Mouse (Mus musculus): ENCODE results near the gene Fndc9. TPM values are rescaled to one million over a fixed set of nuclear protein-coding genes. Genes with fewer than 3 reads are reported as not detected.

The Fndc9 gene
- total RNA-seq, 2 experiments from 2014 or later = not detected

DNA sequence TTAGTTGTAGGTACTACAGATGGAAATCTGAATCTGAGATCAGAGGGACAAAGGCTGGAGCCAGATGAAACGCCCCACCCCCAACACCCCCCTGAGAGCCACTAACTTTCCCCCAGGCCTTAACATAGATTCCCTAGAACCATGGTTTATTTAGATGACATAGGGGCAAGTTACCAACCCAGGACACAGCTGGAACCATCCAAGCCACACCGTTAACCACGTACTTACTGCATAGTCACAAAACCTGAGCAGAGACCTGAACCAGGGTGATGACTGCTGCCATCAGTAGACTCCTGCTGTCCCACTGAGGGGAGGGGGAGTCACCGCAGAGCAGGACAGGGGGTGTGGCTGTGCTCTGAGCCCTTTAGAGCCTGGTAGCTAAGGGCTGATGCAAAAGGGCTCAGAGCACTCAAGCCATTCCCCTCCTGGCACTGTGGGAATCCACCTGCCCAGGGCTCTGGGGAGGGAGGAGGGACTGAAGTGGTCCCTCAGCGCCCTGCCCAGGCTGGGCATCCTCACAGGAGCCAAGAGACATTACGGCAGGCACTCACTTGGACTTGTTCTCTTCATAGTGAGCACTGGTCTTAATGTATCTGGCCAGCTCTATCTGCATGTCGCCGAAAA lies 36.8 kb downstream of the Fndc9 start:
- ATAC-seq (replicated peaks; ENCODE audit: low FRiP score, poor library complexity, severe bottlenecking) = no peak

GRCm38 (mm10) chr11:46273969-46274368 lies 38.6 kb downstream of the Fndc9 start:
- ATAC-seq (replicated peaks; ENCODE audit: low FRiP score, poor library complexity, severe bottlenecking) = no peak

DNA sequence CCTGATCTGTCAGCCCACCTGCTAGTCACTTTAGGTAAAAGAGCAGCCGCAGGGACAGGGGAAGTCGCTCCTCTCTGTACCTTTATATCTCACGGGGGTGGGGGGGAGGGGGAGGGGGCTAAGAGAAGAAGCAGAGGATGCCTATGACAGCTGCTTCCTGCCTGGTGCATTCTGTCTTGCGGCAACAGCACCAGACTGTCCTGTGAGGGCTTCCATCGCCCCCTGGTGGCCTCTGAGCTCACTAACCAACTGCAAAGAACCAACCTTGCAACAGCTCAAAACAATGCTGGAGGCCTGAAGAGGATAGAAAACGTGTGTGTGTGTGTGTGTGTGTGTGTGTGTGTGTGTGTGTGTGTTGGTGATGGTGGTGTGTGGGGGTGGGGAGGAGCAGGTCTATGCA lies 40.0 kb downstream of the Fndc9 start:
- peak; percentile 68 for ATAC-seq (replicated peaks; ENCODE audit: low FRiP score, poor library complexity, severe bottlenecking)

DNA sequence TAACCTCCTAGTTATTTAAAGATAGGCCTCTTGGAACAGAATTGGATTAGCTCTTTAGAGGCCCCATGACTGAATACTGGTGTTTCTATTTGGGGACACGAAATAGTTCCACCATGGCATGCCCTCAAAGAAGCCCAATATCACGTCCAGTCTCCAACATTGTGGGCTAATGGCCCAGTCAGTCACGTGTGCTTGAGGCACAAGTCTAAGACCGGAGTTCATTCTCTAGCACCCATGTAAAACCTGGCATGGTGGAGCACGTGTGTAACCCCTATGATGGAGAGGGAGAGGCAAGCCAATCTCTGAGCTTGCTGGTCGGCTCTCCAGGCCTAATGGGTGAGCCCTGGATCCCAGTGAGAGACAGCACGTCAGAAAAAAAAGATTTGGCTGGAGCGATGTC lies 40.8 kb downstream of the Fndc9 start:
- ATAC-seq (replicated peaks; ENCODE audit: low FRiP score, poor library complexity, severe bottlenecking) = no peak

GRCm38 (mm10) chr11:46276778-46277177 lies 41.4 kb downstream of the Fndc9 start:
- peak; percentile 55; the same call in 1 of the 2 replicates for ATAC-seq (replicated peaks; ENCODE audit: low FRiP score, poor library complexity, severe bottlenecking)

DNA sequence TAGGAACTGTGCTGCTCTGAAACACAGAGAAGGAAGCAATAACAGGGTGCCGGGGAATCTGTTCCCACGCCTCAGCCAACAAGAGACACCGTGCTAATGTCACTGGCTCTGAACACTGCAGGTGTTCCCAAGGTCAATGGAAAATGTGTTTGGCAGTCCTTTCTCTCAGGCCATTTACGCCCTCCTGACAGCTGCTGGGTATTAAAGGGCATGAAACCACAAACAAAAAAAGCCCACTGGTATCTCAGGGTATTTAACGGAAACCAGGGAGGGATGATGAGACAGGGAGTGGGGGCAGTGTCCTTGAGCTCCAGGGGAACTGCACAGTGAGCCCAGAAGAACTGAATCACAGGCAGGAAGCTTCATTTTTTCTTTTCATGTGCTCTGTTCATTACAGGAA lies 42.8 kb downstream of the Fndc9 start:
- no peak for ATAC-seq (replicated peaks; ENCODE audit: low FRiP score, poor library complexity, severe bottlenecking)

GRCm38 (mm10) chr11:46278709-46279108 lies 43.4 kb downstream of the Fndc9 start:
- ATAC-seq (replicated peaks; ENCODE audit: low FRiP score, poor library complexity, severe bottlenecking) = no peak

- ATAC-seq (replicated peaks; ENCODE audit: low FRiP score, poor library complexity, severe bottlenecking) = no peak
Measured at GRCm38 (mm10) chr11:46282612-46283011, 47.3 kb downstream of the Fndc9 start.

DNA sequence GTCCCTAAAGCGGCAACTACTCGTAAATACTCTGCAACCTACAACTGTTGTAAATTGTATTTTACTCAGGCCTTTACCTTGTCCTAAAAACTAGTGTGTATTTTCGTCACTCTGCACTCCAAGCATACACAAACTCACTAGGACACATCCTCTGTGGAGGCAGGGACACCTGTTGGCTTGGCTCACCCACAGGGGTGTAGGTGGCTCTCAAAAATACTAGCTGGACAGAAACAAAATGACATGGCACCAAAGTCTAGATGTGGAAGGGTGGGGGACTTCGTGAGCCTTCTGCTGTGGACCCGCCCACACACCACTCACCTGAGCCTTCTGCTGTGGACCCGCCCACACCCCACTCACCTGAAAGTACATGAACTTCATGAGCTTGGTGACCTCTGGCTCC lies 48.5 kb downstream of the Fndc9 start:
- ATAC-seq (replicated peaks; ENCODE audit: low FRiP score, poor library complexity, severe bottlenecking) = no peak

- no peak for ATAC-seq (replicated peaks; ENCODE audit: low FRiP score, poor library complexity, severe bottlenecking)
Measured at GRCm38 (mm10) chr11:46286803-46287202, 51.5 kb downstream of the Fndc9 start.

GRCm38 (mm10) chr11:46288091-46288490 lies 52.8 kb downstream of the Fndc9 start:
- ATAC-seq (replicated peaks; ENCODE audit: low FRiP score, poor library complexity, severe bottlenecking) = no peak

GRCm38 (mm10) chr11:46289022-46289421 lies 53.7 kb downstream of the Fndc9 start:
- no peak for ATAC-seq (replicated peaks; ENCODE audit: low FRiP score, poor library complexity, severe bottlenecking)

Other genes starting within 250 kb of the Fndc9 start
- gene Gm12166, start 183.2 kb upstream of the Fndc9 start, total RNA-seq (2015; ENCODE audit: low replicate concordance) = 4.4 and 4.8 TPM in 2 replicates
- 4.3 and 8.9 TPM in 2 replicates for gene Gm12166, start 183.2 kb upstream of the Fndc9 start, total RNA-seq (2017; ENCODE audit: low replicate concordance)
- gene Adam19, start 179.5 kb upstream of the Fndc9 start, total RNA-seq (2015; ENCODE audit: low replicate concordance) = 4.6 TPM in 2 replicates
- gene Adam19, start 179.5 kb upstream of the Fndc9 start, total RNA-seq (2017; ENCODE audit: low replicate concordance) = 5.6 and 6.2 TPM in 2 replicates
- not detected in 2 replicates for gene Nipal4, start 69.0 kb upstream of the Fndc9 start, total RNA-seq (2015; ENCODE audit: low replicate concordance)
- gene Nipal4, start 69.0 kb upstream of the Fndc9 start, total RNA-seq (2017; ENCODE audit: low replicate concordance) = not detected in 2 replicates
- gene Cyfip2, start 77.3 kb downstream of the Fndc9 start, total RNA-seq (2015; ENCODE audit: low replicate concordance) = 49.7 and 60.3 TPM in 2 replicates
- gene Cyfip2, start 77.3 kb downstream of the Fndc9 start, total RNA-seq (2017; ENCODE audit: low replicate concordance) = 19.9 and 22.9 TPM in 2 replicates
- gene Itk, start 154.0 kb downstream of the Fndc9 start, total RNA-seq (2015; ENCODE audit: low replicate concordance) = not detected in 2 replicates
- 0.56 and 1.5 TPM in 2 replicates for gene Itk, start 154.0 kb downstream of the Fndc9 start, total RNA-seq (2017; ENCODE audit: low replicate concordance)
- not detected in 2 replicates for gene Fam71b, start 161.0 kb downstream of the Fndc9 start, total RNA-seq (2015; ENCODE audit: low replicate concordance)
- not detected in 2 replicates for gene Fam71b, start 161.0 kb downstream of the Fndc9 start, total RNA-seq (2017; ENCODE audit: low replicate concordance)
- gene Med7, start 201.4 kb downstream of the Fndc9 start, total RNA-seq (2015; ENCODE audit: low replicate concordance) = 62.1 and 110 TPM in 2 replicates
- 35.3 and 40.0 TPM in 2 replicates for gene Med7, start 201.4 kb downstream of the Fndc9 start, total RNA-seq (2017; ENCODE audit: low replicate concordance)
- gene Havcr2, start 219.4 kb downstream of the Fndc9 start, total RNA-seq (2015; ENCODE audit: low replicate concordance) = 0.19 and 1.5 TPM in 2 replicates
- gene Havcr2, start 219.4 kb downstream of the Fndc9 start, total RNA-seq (2017; ENCODE audit: low replicate concordance) = 1.8 and 3.5 TPM in 2 replicates

Data from erythroblast, adult 5-6 weeks (primary cell).